Mouse (Mus musculus) spleen, postnatal 36 days (tissue): ENCODE results near the gene Abhd16a.
"Not testable (repeated sequence)": the region's sequence is repeated elsewhere in the genome, so short reads cannot be mapped to it uniquely, and the experiment has no call there.

Experiments used
- DNase-seq, 2 experiments: peaks; one replicate each; pipeline ENCODE4 v3.0.0; 2022; ENCODE audit warnings: low spot score in 2 of 2, mixed read lengths in 1 of 2

The Abhd16a gene

GRCm38 (mm10) chr17:35121143-35121799 is 32.2 kb downstream of the Abhd16a start, which contains the start of gene Gpank1:
Gpank1 (plus strand) TSS chr17:35121455.
- peak; percentile 99 for DNase-seq

- peak in 1 of 2 experiments; percentile 56 for DNase-seq
Measured at GRCm38 (mm10) chr17:35121871-35122303, 32.8 kb downstream of the Abhd16a start, which contains the start of gene Csnk2b. Csnk2b (minus strand) TSS chr17:35122053.

GRCm38 (mm10) chr17:35123287-35123686 is 34.2 kb downstream of the Abhd16a start:
- DNase-seq = not testable (repeated sequence)

GRCm38 (mm10) chr17:35124261-35124896 is 35.3 kb downstream of the Abhd16a start:
- not testable (repeated sequence) for DNase-seq

- DNase-seq = no peak
Measured at GRCm38 (mm10) chr17:35125081-35125480, 36.0 kb downstream of the Abhd16a start.

GRCm38 (mm10) chr17:35125578-35125977 is 36.5 kb downstream of the Abhd16a start:
- DNase-seq = no peak

GRCm38 (mm10) chr17:35126206-35126611 is 37.1 kb downstream of the Abhd16a start, which contains the start of gene D17H6S53E:
D17H6S53E (plus strand) TSS chr17:35126373.
- peak; percentile 79 to 81 for DNase-seq

- no peak for DNase-seq
Measured at GRCm38 (mm10) chr17:35127017-35127416, 38.0 kb downstream of the Abhd16a start.

GRCm38 (mm10) chr17:35128996-35129395 is 39.9 kb downstream of the Abhd16a start:
- no peak for DNase-seq

- no peak for DNase-seq
Measured at GRCm38 (mm10) chr17:35131038-35131437, 42.0 kb downstream of the Abhd16a start.

- no peak for DNase-seq
Measured at GRCm38 (mm10) chr17:35131500-35132173, 42.6 kb downstream of the Abhd16a start, which contains the start of gene Apom. Apom (minus strand) TSS chr17:35132050.

GRCm38 (mm10) chr17:35132174-35132560 is 43.1 kb downstream of the Abhd16a start:
- no peak for DNase-seq

- DNase-seq = no peak
Measured at GRCm38 (mm10) chr17:35133517-35133916, 44.5 kb downstream of the Abhd16a start.

- peak; percentile 89 to 92 for DNase-seq
Measured at GRCm38 (mm10) chr17:35134801-35135590, 45.9 kb downstream of the Abhd16a start, which contains the start of gene Bag6. Bag6 (plus strand) TSS chr17:35135178.

GRCm38 (mm10) chr17:35135591-35136320 is 46.7 kb downstream of the Abhd16a start:
- DNase-seq = no peak

- no peak for DNase-seq
Measured at GRCm38 (mm10) chr17:35139269-35139668, 50.2 kb downstream of the Abhd16a start.

GRCm38 (mm10) chr17:35140490-35140996 is 51.5 kb downstream of the Abhd16a start:
- no peak for DNase-seq

GRCm38 (mm10) chr17:35141971-35142370 is 52.9 kb downstream of the Abhd16a start:
- DNase-seq = no peak

- DNase-seq = no peak
Measured at GRCm38 (mm10) chr17:35146139-35146538, 57.1 kb downstream of the Abhd16a start.

- no peak for DNase-seq
Measured at GRCm38 (mm10) chr17:35147348-35147747, 58.3 kb downstream of the Abhd16a start.
